Mouse (Mus musculus) liver, embryonic 14.5 days (tissue): ENCODE results near the gene Atic. TPM values are rescaled to one million over a fixed set of nuclear protein-coding genes. Genes with fewer than 3 reads are reported as not detected.

Experiments used
- ATAC-seq: fragments of 200-750 bp; cut with Nextera tagmentation; 2 replicates; pipeline ENCODE4 v1.8.0; 2017; ENCODE audit warnings: moderate number of reproducible peaks, mild to moderate bottlenecking, moderate library complexity; ENCODE audit not compliant: insufficient read depth
- DNase-seq, 3 experiments: peaks; one replicate each; pipeline ENCODE4 v3.0.0-alpha.2; 2012 to 2013; ENCODE audit warnings: low read depth in 3 of 3, low spot score in 3 of 3
- H3K27ac ChIP-seq: fragments of 300-500 bp; sonication (generic); 2 replicates; pipeline ENCODE4 v1.5.1; 2014; ENCODE audit warnings: moderate library complexity, mild to moderate bottlenecking, control low read depth, inconsistent platforms
- H3K27me3 ChIP-seq: fragments of 300-500 bp; sonication (generic); 2 replicates; pipeline ENCODE4 v1.6.1; 2014; ENCODE audit warnings: mild to moderate bottlenecking, low read length, moderate library complexity; ENCODE audit not compliant: control insufficient read depth, insufficient read depth
- H3K36me3 ChIP-seq: fragments of 300-500 bp; sonication (generic); replicated peaks from 2 replicates; pipeline ENCODE4 v1.6.1; 2014; ENCODE audit warnings: low read depth; ENCODE audit not compliant: control insufficient read depth, insufficient read depth
- H3K4me1 ChIP-seq, 2 experiments: fragments of 200-500 bp in 1 of 2; fragments of 300-500 bp in 1 of 2; sonication (generic) in 1 of 2; replicated peaks; 2 replicates each; pipeline ENCODE4 v1.6.1; 2012 to 2014; ENCODE audit warnings: antibody characterized with exemption in 1 of 2, inconsistent platforms in 1 of 2, low read length in 1 of 2; ENCODE audit not compliant: control insufficient read depth in 2 of 2, insufficient read depth in 2 of 2
- H3K4me2 ChIP-seq: fragments of 300-500 bp; sonication (generic); 2 replicates; pipeline ENCODE4 v1.6.1; 2014; ENCODE audit warnings: low read depth, mild to moderate bottlenecking, control low read depth, moderate library complexity
- H3K4me3 ChIP-seq, 2 experiments: fragments of 200-500 bp in 1 of 2; fragments of 300-500 bp in 1 of 2; sonication (generic) in 1 of 2; 2 replicates each; pipeline ENCODE4 v1.5.1; 2012 to 2014; ENCODE audit warnings: low read depth in 2 of 2, low read length in 2 of 2, mild to moderate bottlenecking in 2 of 2, control low read depth in 1 of 2, inconsistent platforms in 1 of 2, moderate library complexity in 1 of 2; ENCODE audit not compliant: insufficient read depth in 1 of 2
- H3K9ac ChIP-seq: fragments of 300-500 bp; sonication (generic); replicated peaks from 2 replicates; pipeline ENCODE4 v1.6.1; 2014; ENCODE audit warnings: mild to moderate bottlenecking, control low read depth, moderate library complexity
- H3K9me3 ChIP-seq: fragments of 300-500 bp; sonication (generic); 2 replicates; pipeline ENCODE4 v1.6.1; 2016; ENCODE audit warnings: low read length, mixed read lengths; ENCODE audit not compliant: control insufficient read depth
- CTCF ChIP-seq: IDR thresholded peaks from 2 replicates; pipeline ENCODE4 v1.5.1; 2016; ENCODE audit warnings: antibody characterized with exemption, low read depth, control low read depth
- EP300 ChIP-seq: IDR thresholded peaks from 2 replicates; pipeline ENCODE4 v1.6.1; 2016; ENCODE audit warnings: antibody characterized with exemption, low read depth
- WGBS: fragments of 180-500 bp; shearing (Covaris S2); extraction: QIAGEN DNeasy Blood & Tissue Kit; methylation state at CpG from one replicate; pipeline ENCODE4 v1.1.7; 2014; ENCODE audit not compliant: insufficient replicate concordance; 5-methylcytosine and 5-hydroxymethylcytosine counted together
- polyA plus RNA-seq, 2 experiments: library from polyadenylated mRNA; depleted of rRNA in 1 of 2; stranded (reverse) in 1 of 2; unstranded in 1 of 2; fragments of >200 nt; fragmentation: Nextera tagmentation in 1 of 2; extraction: Ambion mirVana in 1 of 2; gene quantifications; 2 replicates each; pipeline versions ENCODE4 v1.2.1 to v1.2.3; 2012 to 2014

Gene Atic
- polyA plus RNA-seq, 2 experiments, result 35.9 to 36.5 TPM

DNA sequence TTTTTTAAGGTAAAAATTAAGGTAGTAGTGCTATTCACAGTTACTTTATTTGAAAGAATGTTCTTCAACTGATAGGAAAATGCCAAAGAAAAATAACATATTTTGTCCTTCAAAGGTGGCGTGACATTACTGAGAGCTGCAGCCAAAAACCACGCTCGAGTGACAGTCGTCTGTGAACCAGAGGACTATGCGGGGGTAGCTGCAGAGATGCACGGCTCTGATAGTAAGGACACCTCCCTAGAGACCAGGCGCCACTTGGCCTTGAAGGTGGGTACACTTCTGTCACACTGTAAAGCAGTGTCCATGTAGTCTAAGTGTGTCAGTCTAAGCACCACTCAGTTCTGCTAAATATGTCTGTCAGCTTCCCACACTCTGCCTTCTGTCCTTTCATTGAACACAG lies 7.3 kb downstream of the Atic start:
- Histone ChIP-seq H3K36me3 (peaks cover 50% of the 10 kb centered on the region), H3K4me3 (no peak overlapping the region), H3K9me3 (no peaks in the 10 kb centered on the region), H3K4me1 (no peaks in the 10 kb centered on the region), H3K9ac (no peak overlapping the region), H3K27ac (no peak overlapping the region), H3K27me3 (no peaks in the 10 kb centered on the region), H3K4me2 (no peak overlapping the region)
- no peak for ATAC-seq
- WGBS, result 71% methylated on average over 7 of the region's 7 CpGs
- TF ChIP-seq EP300 (no peak), CTCF (no peak)
- no peak for DNase-seq

DNA sequence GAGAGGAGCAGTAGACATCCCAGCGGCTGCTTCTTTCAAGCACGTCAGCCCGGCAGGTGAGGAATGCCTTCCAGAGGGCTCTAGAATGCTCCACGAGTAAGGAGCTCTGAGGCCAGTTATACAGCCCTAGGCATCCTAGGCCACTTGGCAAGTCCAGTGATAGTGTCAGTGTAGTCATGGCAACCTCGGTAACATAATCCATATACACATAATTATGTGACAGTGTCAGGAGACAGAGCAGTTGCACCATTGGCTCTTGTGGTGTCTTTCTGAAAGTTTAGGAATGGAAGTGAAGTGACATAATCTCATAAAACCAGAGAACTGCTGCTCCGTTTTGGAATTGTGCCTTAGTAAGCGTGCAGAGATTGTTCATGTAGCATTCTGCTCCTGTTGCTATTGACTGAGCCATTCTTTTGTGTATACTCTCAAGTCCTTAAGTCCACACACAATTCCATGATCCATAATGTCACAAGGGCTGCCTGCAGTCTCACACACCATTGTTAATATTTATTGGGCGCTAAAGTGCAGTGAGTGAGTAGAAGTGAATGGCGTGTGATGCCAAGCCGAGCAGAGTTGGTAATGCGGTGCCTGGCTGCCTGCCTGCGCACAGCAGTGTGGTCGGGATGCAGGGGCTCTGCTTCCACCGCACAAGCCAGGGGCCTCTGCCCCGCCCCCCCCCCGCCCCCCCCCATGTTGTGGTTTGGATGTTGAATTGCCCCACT lies 11.1 kb downstream of the Atic start:
- no peak for ATAC-seq
- peaks cover 41% of the 10 kb centered on the region for H3K36me3 ChIP-seq
- WGBS, result 76% methylated on average over 16 of the region's 16 CpGs
- H3K4me3 ChIP-seq, result no peak overlapping the region
- TF ChIP-seq CTCF (no peak), EP300 (no peak)
- no peak overlapping the region for H3K9ac ChIP-seq
- no peak for DNase-seq
- H3K27me3 ChIP-seq, result no peaks in the 10 kb centered on the region
- no peaks in the 10 kb centered on the region for H3K9me3 ChIP-seq
- no peak overlapping the region for H3K4me2 ChIP-seq
- H3K27ac ChIP-seq, result no peak overlapping the region
- no peaks in the 10 kb centered on the region for H3K4me1 ChIP-seq

DNA sequence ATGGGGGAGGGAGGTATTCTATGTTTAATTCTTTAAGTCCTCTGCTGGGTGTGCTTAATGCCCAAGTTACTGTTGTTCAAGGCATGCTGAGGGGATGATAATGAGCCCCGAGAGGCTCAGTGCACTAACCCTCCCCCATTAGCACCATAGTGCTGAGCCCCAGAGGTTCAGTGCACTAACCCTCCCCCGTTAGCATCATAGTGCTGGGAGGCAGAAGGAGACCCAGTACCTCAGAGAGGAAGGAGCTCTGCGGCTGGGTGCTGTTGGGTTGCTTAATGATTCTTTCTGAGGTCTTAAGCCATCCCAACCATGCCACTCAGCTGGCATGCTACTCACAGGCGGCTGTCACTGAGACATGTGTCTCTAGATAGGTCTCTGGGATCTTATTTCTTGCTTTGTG lies 13.2 kb downstream of the Atic start:
- no peaks in the 10 kb centered on the region for H3K4me1 ChIP-seq
- no peak overlapping the region for H3K4me3 ChIP-seq
- no peak overlapping the region for H3K4me2 ChIP-seq
- DNase-seq, result no peak
- H3K9me3 ChIP-seq, result no peaks in the 10 kb centered on the region
- no peak for ATAC-seq
- no peaks in the 10 kb centered on the region for H3K27me3 ChIP-seq
- WGBS, result 79% methylated on average over 4 of the region's 4 CpGs
- no peak overlapping the region for H3K27ac ChIP-seq
- TF ChIP-seq EP300 (no peak), CTCF (no peak)
- peaks cover 32% of the 10 kb centered on the region for H3K36me3 ChIP-seq
- no peak overlapping the region for H3K9ac ChIP-seq

DNA sequence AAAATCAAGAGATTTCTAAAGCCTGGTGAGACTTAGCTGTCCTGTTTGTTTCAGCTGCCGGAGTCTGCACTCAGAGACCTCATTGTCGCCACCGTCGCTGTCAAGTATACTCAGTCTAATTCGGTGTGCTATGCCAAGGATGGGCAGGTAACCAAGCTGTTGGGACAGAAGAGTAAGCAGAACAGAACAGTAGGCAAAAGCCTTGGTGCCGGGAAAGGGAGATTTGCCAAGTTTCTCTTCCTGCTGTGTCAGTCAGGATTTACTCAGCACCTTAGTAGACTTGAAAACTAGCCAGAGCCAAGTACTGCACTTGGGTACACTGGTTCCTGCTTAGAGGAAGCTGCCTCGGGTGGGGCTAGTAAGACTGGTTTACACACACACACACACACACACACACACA lies 19.0 kb downstream of the Atic start:
- no peaks in the 10 kb centered on the region for H3K9me3 ChIP-seq
- no peak overlapping the region for H3K27ac ChIP-seq
- H3K4me2 ChIP-seq, result no peak overlapping the region
- no peak overlapping the region for H3K9ac ChIP-seq
- H3K27me3 ChIP-seq, result no peaks in the 10 kb centered on the region
- H3K4me1 ChIP-seq, result no peaks in the 10 kb centered on the region
- DNase-seq (no peak), ATAC-seq (no peak)
- H3K36me3 ChIP-seq, result peaks cover 34% of the 10 kb centered on the region
- no peak overlapping the region for H3K4me3 ChIP-seq
- WGBS, result 84% methylated on average over 7 of the region's 7 CpGs
- TF ChIP-seq EP300 (no peak), CTCF (no peak)

DNA sequence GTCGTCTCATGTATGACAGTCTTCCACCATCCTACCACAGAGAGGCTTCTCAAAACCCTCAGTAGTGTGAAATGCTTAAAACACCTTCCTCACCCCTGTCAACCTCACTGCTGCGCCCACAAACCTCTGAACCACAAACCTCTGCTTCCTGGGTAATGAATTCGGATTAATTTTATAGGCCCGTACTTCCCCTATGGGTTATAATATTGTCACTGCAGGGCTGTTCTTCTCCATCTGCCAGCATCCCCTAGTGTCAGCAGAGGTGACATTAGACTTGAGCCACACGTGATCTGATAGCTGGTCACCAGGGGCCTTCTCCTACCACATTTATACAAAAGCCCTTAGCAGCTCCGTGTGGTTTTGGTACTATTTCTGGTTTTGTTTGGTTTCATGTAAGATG lies 19.9 kb downstream of the Atic start:
- 80% methylated on average over 6 of the region's 6 CpGs for WGBS
- TF ChIP-seq EP300 (no peak), CTCF (no peak)

More for the DNA sequence above, 19.9 kb downstream of the Atic start:
- Histone ChIP-seq H3K27me3 (no peaks in the 10 kb centered on the region), H3K36me3 (peaks cover 34% of the 10 kb centered on the region), H3K4me1 (no peaks in the 10 kb centered on the region), H3K27ac (no peak overlapping the region), H3K9ac (no peak overlapping the region), H3K9me3 (no peaks in the 10 kb centered on the region), H3K4me2 (no peak overlapping the region), H3K4me3 (no peak overlapping the region)
- ATAC-seq (no peak), DNase-seq (no peak)
